Mouse (Mus musculus): ENCODE data around the gene Cbx1. TPM values are rescaled to one million over a fixed set of nuclear protein-coding genes. Genes with fewer than 3 reads are reported as not detected.

Cbx1 gene
- polyA plus RNA-seq, 1 experiment from 2014 or later, result 24.7 TPM

DNA sequence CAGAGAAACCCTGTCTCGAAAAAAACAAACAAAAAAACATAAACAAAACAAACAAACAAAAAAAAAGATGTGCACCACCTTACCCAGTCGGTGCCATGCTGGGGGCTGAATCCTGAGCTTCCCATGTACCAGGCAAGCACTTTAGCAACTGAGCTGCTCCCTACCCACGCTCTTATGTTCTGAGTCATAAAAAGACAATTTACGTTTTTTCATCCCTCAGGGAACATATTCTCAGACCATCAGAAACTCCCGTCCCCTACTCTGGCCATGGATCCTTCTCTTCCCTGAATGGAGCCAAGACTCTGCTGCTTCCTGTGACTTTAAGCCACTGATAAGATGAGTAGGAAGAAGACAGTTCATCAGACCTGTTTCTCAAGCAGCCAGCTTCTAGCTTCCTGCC, 30.5 kb upstream of the Cbx1 start:
- Histone ChIP-seq H3K9ac (ENCODE audit: low read depth, low read length) (no peak overlapping the region), H3K4me3 (ENCODE audit: low read depth, low read length) (no peak overlapping the region), H3K9me3 (replicated peaks; ENCODE audit: control insufficient read depth, low read length) (no peaks in the 10 kb centered on the region), H3K27me3 (ENCODE audit: control insufficient read depth, insufficient read depth, low read depth, low read length) (no peaks in the 10 kb centered on the region), H3K27ac (ENCODE audit: low read length) (no peak overlapping the region), H3K36me3 (ENCODE audit: control insufficient read depth, insufficient read depth) (no peaks in the 10 kb centered on the region), H3K4me1 (ENCODE audit: control insufficient read depth, low read depth, low read length) (no peaks in the 10 kb centered on the region), H3K4me2 (ENCODE audit: low read depth, low read length) (no peak overlapping the region)
- 45% methylated on average over 5 of the region's 5 CpGs for WGBS (ENCODE audit: insufficient replicate concordance)
- ATAC-seq (ENCODE audit: low read depth), result no peak

DNA sequence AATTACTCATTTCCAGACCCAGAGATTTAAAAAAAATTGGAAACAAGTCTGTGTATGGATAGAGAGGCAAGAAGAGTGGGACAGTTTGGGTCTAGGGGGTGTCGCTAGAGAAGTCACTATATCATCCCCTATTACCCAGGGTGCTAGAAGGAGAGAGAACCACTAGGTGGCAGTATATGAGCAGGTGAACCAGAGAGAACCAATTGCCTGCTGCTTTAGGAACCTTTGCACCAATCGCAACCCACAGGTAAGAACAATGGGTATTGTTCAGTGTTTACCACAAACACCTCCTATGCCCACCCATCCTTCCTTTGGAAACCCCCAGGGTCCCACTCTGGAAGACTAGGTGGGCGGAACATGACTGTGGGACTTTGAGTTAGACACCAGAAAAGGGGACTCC, 28.9 kb upstream of the Cbx1 start:
- no peak for ATAC-seq (ENCODE audit: low read depth)
- 35% methylated on average over 3 of the region's 3 CpGs for WGBS (ENCODE audit: insufficient replicate concordance)
- Histone ChIP-seq H3K4me3 (ENCODE audit: low read depth, low read length) (no peak overlapping the region), H3K4me2 (ENCODE audit: low read depth, low read length) (no peak overlapping the region), H3K4me1 (ENCODE audit: control insufficient read depth, low read depth, low read length) (no peaks in the 10 kb centered on the region), H3K27me3 (ENCODE audit: control insufficient read depth, insufficient read depth, low read depth, low read length) (no peaks in the 10 kb centered on the region), H3K9me3 (replicated peaks; ENCODE audit: control insufficient read depth, low read length) (no peaks in the 10 kb centered on the region), H3K36me3 (ENCODE audit: control insufficient read depth, insufficient read depth) (no peaks in the 10 kb centered on the region), H3K9ac (ENCODE audit: low read depth, low read length) (no peak overlapping the region), H3K27ac (ENCODE audit: low read length) (no peak overlapping the region)

DNA sequence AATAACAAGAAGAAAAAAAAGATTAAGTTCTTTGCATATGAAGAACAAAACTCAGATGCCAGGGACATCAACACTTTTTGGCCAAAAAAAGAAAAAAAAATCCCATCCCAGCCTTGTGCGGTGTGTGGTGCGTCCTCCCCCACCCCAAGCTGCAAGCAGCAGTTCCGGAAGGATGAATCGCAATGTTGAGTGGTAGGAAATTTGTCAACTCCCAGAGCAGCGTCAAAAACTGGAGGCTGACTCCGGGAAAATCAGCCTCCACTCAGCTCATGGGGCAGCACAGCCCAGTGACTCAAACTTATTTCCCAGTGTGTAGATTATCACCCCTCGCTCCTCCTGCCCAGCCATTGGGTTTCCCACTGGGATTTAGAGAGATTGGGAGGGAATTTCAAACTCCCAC, 26.9 kb upstream of the Cbx1 start:
- Histone ChIP-seq H3K27me3 (ENCODE audit: control insufficient read depth, insufficient read depth, low read depth, low read length) (no peaks in the 10 kb centered on the region), H3K9me3 (replicated peaks; ENCODE audit: control insufficient read depth, low read length) (no peaks in the 10 kb centered on the region), H3K9ac (ENCODE audit: low read depth, low read length) (no peak overlapping the region), H3K4me1 (ENCODE audit: control insufficient read depth, low read depth, low read length) (no peaks in the 10 kb centered on the region), H3K4me2 (ENCODE audit: low read depth, low read length) (no peak overlapping the region), H3K4me3 (ENCODE audit: low read depth, low read length) (no peak overlapping the region), H3K27ac (ENCODE audit: low read length) (no peak overlapping the region), H3K36me3 (ENCODE audit: control insufficient read depth, insufficient read depth) (no peaks in the 10 kb centered on the region)
- no peak for ATAC-seq (ENCODE audit: low read depth)
- WGBS (ENCODE audit: insufficient replicate concordance), result 58% methylated on average over 7 of the region's 7 CpGs

DNA sequence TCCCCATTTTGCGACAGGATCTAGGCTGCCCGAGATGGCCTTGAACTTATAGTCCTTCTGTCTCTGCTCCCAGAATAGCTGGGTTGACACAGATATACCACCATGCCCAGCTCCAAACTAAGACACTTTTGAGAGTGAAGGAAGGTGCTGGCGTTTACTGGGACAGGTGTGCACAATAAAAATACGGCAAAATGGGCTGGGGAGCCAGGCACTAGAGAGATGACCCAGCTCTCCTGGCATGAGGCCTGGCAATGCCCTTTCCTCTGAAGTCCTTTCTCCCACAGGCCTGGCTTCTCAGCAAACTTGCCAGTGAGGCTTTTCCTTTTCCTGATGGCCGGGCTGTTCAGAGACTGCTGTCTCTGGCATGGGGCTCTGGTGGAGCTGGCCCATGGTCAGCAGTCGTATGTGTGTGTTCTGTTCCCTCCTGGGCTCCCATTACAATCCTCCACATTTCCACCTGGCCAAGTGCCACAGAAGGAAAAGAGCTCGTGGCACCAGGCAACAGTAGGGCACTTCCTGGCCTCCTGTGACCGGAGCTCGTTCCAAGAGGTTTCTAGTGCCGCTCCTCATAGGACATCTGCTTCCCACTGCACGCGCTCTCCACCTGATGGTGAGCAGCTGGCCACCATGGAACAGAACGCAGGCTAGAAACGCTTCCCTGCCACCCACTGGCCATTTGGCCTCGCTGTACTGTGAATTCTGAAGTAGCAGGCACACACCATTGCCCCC, 26.0 kb upstream of the Cbx1 start:
- Histone ChIP-seq H3K36me3 (ENCODE audit: control insufficient read depth, insufficient read depth) (no peaks in the 10 kb centered on the region), H3K27ac (ENCODE audit: low read length) (no peak overlapping the region), H3K4me3 (ENCODE audit: low read depth, low read length) (no peak overlapping the region), H3K4me1 (ENCODE audit: control insufficient read depth, low read depth, low read length) (no peaks in the 10 kb centered on the region), H3K9ac (ENCODE audit: low read depth, low read length) (no peak overlapping the region), H3K27me3 (ENCODE audit: control insufficient read depth, insufficient read depth, low read depth, low read length) (no peaks in the 10 kb centered on the region), H3K4me2 (ENCODE audit: low read depth, low read length) (no peak overlapping the region), H3K9me3 (replicated peaks; ENCODE audit: control insufficient read depth, low read length) (no peaks in the 10 kb centered on the region)
- WGBS (ENCODE audit: insufficient replicate concordance), result 63% methylated on average over 15 of the region's 15 CpGs
- ATAC-seq (ENCODE audit: low read depth), result no peak

DNA sequence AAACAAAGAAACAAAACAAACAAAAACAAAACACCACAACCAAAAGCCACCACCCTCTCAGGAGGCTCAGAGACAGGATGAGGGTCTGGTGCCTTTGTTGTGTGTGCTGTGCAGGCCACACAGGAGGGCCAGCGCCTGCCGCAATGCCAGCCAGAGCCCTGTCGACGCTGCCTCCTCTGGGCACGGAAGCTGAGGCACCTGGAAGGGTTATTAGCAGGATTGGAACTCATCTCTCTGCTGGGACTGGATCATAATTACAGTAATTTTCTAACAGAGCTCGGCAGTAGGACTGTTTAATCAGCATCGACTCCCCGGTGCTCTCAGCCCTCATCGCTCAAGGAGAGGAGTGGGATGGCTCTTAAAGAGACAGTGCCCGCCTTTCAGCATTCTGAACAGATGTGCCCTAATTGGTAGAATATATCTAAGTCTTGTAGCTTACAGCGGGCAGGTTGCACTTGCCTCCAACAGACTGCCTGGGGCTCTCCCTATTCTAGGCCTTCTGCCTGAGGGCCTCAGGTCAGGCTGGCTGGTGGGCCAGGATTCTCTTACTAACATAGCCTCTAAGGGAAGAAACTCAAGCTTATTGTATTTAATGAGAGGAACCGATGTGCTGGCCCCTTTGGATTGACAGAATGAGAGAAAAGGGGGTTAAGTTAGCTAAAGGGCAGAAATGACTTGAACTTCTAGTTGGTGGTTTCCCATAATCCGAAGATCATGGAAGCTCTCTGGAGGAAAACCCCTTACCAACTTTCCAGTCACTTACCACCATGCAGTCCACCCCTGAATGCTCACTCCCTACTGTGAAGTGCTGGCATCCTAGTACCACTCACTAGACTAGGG, 24.2 kb upstream of the Cbx1 start:
- ATAC-seq (ENCODE audit: low read depth), result no peak
- H3K9me3 ChIP-seq (replicated peaks; ENCODE audit: control insufficient read depth, low read length), result no peaks in the 10 kb centered on the region
- no peak overlapping the region for H3K4me2 ChIP-seq (ENCODE audit: low read depth, low read length)
- 56% methylated on average over 13 of the region's 13 CpGs for whole genome bisulfite sequencing (ENCODE audit: insufficient replicate concordance)
- H3K4me1 ChIP-seq (ENCODE audit: control insufficient read depth, low read depth, low read length), result no peaks in the 10 kb centered on the region
- no peak overlapping the region for H3K9ac ChIP-seq (ENCODE audit: low read depth, low read length)
- H3K27me3 ChIP-seq (ENCODE audit: control insufficient read depth, insufficient read depth, low read depth, low read length), result no peaks in the 10 kb centered on the region
- no peaks in the 10 kb centered on the region for H3K36me3 ChIP-seq (ENCODE audit: control insufficient read depth, insufficient read depth)
- no peak overlapping the region for H3K27ac ChIP-seq (ENCODE audit: low read length)
- H3K4me3 ChIP-seq (ENCODE audit: low read depth, low read length), result no peak overlapping the region

DNA sequence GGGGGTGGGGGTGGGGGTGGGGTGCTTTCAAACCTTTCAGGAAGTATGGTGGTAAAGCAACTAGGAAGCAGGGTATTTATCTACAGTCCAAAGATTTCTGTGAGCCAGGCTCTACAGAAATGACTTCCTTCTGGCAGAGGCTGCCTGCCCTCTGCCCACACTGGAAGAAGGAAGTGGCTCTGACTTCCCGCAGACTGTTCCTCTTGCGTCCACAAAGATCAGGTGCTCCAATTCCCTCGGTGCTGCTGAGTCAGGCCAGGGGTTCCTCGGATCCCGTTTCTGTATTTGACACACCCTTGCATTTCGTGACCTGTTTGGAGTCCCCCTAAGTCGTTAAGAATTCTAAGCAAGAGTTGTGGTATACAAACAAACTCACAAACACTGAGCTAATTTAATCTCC, 23.3 kb upstream of the Cbx1 start:
- H3K4me2 ChIP-seq (ENCODE audit: low read depth, low read length), result no peak overlapping the region
- no peak overlapping the region for H3K9ac ChIP-seq (ENCODE audit: low read depth, low read length)
- H3K4me1 ChIP-seq (ENCODE audit: control insufficient read depth, low read depth, low read length), result no peaks in the 10 kb centered on the region
- no peaks in the 10 kb centered on the region for H3K9me3 ChIP-seq (replicated peaks; ENCODE audit: control insufficient read depth, low read length)
- peaks cover 4% of the 10 kb centered on the region; the same call in 1 of the 2 replicates for H3K36me3 ChIP-seq (ENCODE audit: control insufficient read depth, insufficient read depth)
- no peak overlapping the region for H3K4me3 ChIP-seq (ENCODE audit: low read depth, low read length)
- H3K27ac ChIP-seq (ENCODE audit: low read length), result no peak overlapping the region
- no peaks in the 10 kb centered on the region for H3K27me3 ChIP-seq (ENCODE audit: control insufficient read depth, insufficient read depth, low read depth, low read length)
- 20% methylated on average over 7 of the region's 7 CpGs for WGBS (ENCODE audit: insufficient replicate concordance)
- ATAC-seq (ENCODE audit: low read depth), result peak; percentile 43; the same call in 1 of the 2 replicates

DNA sequence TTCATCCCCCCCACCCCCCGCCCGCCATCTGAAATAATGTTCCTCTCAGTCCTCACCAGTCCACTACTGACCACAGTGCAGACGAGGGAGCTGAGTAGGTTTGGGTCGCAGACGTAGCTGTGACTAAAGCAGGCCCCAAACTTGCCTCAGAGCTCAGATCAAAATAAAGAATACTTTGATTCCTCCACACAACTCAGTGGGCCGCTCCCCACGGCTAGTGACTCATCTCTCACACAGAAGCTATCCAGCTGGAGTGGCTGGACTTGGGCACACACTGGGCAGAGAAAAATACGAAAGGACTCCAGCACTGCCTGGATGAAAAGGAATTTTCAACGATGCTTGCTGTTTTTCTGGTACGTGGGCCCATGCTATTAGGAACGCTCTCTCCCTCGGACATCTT, 22.4 kb upstream of the Cbx1 start:
- Histone ChIP-seq H3K27ac (ENCODE audit: low read length) (no peak overlapping the region), H3K27me3 (ENCODE audit: control insufficient read depth, insufficient read depth, low read depth, low read length) (no peaks in the 10 kb centered on the region), H3K4me3 (ENCODE audit: low read depth, low read length) (no peak overlapping the region), H3K9me3 (replicated peaks; ENCODE audit: control insufficient read depth, low read length) (no peaks in the 10 kb centered on the region), H3K4me2 (ENCODE audit: low read depth, low read length) (no peak overlapping the region), H3K4me1 (ENCODE audit: control insufficient read depth, low read depth, low read length) (no peaks in the 10 kb centered on the region), H3K9ac (ENCODE audit: low read depth, low read length) (no peak overlapping the region), H3K36me3 (ENCODE audit: control insufficient read depth, insufficient read depth) (peaks cover 5% of the 10 kb centered on the region)
- ATAC-seq (ENCODE audit: low read depth), result no peak
- WGBS (ENCODE audit: insufficient replicate concordance), result 74% methylated on average over 12 of the region's 12 CpGs

DNA sequence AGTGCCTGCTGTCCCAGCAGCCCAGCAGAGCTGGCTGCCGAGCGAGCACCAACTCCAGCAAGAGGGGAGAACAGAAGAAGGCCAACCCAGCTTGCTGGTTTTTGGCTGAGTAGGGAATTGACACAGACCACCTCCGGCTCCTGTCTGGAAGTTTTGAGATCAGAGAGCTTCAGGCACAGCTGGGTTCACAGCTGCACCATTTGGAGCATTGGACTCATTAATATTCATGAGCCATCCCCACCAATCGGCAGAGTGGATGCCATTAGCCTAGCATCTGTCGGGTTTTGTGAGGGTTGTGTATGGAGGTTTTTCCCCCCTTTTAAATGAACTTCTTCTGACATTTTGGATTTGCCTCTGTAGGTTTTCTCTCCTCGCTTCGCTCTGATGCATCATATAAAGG, 21.8 kb upstream of the Cbx1 start:
- no peak overlapping the region for H3K4me2 ChIP-seq (ENCODE audit: low read depth, low read length)
- no peaks in the 10 kb centered on the region for H3K4me1 ChIP-seq (ENCODE audit: control insufficient read depth, low read depth, low read length)
- H3K36me3 ChIP-seq (ENCODE audit: control insufficient read depth, insufficient read depth), result peaks cover 10% of the 10 kb centered on the region
- no peak overlapping the region for H3K9ac ChIP-seq (ENCODE audit: low read depth, low read length)
- 70% methylated on average over 7 of the region's 7 CpGs for WGBS (ENCODE audit: insufficient replicate concordance)
- no peaks in the 10 kb centered on the region for H3K9me3 ChIP-seq (replicated peaks; ENCODE audit: control insufficient read depth, low read length)
- no peak for ATAC-seq (ENCODE audit: low read depth)
- H3K27me3 ChIP-seq (ENCODE audit: control insufficient read depth, insufficient read depth, low read depth, low read length), result no peaks in the 10 kb centered on the region
- H3K27ac ChIP-seq (ENCODE audit: low read length), result no peak overlapping the region
- H3K4me3 ChIP-seq (ENCODE audit: low read depth, low read length), result no peak overlapping the region

DNA sequence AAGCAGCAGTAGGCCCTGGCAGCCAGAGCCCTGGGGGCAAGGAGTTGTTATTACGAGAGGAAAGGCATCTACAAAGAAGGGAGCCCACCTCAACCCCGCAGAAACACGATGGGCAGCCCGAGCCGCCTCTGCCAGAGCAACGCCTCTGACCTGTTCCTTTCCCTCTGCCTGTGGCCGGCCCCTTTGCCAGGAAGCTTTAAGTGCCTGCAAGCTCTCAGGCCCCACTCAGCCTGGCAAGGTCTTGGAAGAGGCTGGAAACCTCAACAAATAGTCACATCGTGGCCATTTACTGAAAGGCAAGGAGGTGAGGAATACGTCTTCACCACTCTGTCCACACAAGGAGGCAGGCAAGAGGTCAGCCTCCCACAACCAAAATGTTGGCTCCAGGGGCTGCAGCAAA, 20.7 kb upstream of the Cbx1 start:
- Histone ChIP-seq H3K9me3 (replicated peaks; ENCODE audit: control insufficient read depth, low read length) (no peaks in the 10 kb centered on the region), H3K4me3 (ENCODE audit: low read depth, low read length) (no peak overlapping the region), H3K27me3 (ENCODE audit: control insufficient read depth, insufficient read depth, low read depth, low read length) (no peaks in the 10 kb centered on the region), H3K4me2 (ENCODE audit: low read depth, low read length) (no peak overlapping the region), H3K4me1 (ENCODE audit: control insufficient read depth, low read depth, low read length) (no peaks in the 10 kb centered on the region), H3K27ac (ENCODE audit: low read length) (no peak overlapping the region), H3K9ac (ENCODE audit: low read depth, low read length) (no peak overlapping the region), H3K36me3 (ENCODE audit: control insufficient read depth, insufficient read depth) (peaks cover 13% of the 10 kb centered on the region)
- WGBS (ENCODE audit: insufficient replicate concordance), result 68% methylated on average over 9 of the region's 9 CpGs
- ATAC-seq (ENCODE audit: low read depth), result no peak

Data from liver, embryonic 16.5 days (tissue).